Mouse (Mus musculus): ENCODE measurements around the gene Oma1.

DNA sequence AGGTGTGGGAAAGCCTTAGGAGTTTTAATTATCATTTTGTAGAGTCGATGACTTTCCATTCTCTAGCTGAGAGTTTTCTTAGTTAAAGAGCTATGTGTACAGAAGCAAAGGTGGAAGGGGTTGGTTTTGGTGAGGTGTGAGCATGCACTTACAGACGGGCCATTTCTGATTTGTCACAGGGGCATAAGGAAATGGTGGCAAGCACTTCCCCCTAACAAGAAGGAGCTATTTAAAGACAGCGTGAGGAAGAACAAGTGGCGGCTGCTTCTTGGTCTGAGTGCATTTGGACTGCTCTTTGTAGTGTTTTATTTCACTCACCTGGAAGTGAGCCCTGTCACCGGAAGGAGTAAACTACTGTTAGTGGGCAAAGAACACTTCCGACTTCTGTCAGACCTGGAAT lies 7.8 kb downstream of the Oma1 start:
- TF ChIP-seq POLR2A (IDR thresholded peaks at IDR 0.05; ENCODE audit: low read depth, low read length) (no peak), CTCF (IDR thresholded peaks at IDR 0.05; ENCODE audit: borderline replicate concordance, insufficient read depth, low read length) (no peak)

Data from embryonic fibroblast, embryonic 13.5 days (primary cell).